Mouse (Mus musculus) lung, postnatal 0 days (tissue): ENCODE data around the gene Erbb2.

ENCODE experiments used
- CTCF ChIP-seq: IDR thresholded peaks from 2 replicates; pipeline ENCODE4 v1.5.1; 2016; ENCODE audit warnings: antibody characterized with exemption, mild to moderate bottlenecking
- EP300 ChIP-seq: IDR thresholded peaks from 2 replicates; pipeline ENCODE4 v1.6.1; 2016; ENCODE audit warnings: antibody characterized with exemption, mild to moderate bottlenecking, control low read depth

DNA sequence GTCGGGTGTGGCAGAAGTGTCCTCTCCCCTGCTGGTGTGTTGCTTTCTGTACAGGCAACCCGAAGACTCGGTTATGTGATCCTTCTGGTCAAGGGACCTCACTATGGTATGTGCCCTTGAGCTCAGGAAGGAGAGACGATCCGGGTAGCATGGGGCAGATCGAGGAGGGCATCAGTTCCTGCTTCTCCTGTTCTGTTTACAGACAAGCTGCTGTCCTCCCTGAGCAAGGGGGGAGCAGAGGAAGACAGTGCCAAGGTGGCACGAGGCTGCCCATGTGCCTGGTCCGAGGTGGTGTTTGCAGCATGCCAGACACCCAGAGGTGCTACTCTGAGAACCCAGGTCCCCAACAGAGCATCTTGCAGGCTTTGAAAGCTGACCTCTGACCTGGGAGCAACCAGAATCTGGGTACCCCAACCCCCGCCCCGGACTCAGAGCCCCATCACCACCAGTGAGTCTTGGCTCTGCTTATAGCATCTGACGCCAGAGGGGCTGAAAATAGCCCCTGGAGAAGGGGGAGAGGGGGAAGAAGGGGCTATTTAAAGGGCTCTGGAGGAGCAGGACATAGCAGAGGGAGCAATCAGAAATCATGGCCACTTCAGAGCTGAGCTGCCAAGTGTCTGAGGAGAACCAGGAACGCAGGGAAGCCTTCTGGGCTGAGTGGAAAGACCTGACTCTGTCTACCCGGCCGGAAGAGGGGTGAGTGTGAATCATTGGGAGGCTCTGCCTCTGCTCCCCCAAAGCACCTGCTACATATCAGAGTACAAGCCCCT lies 28.8 kb upstream of the Erbb2 start, which contains the start of gene Tcap:
- TF ChIP-seq CTCF (no peak), EP300 (no peak)
